Comparison of ENCODE assay signal across 24 mouse cellular contexts in genomic region chr10:12673309-12673708, GRCm38 (mm10).
"Had no signal": no experiment of that assay in that cellular context is flagged by ENCODE, and none has a peak within 500 bp of the region (broad histone marks: within the 10 kb centered on the region; RNA-seq: fewer than 3 reads in every experiment).

No protein-coding gene starts in this region.

- DNase-seq: gastrocnemius, adult 2 months; gastrocnemius, postnatal 10 days; gastrocnemius, postnatal 25 days; heart, adult 2 months; heart, postnatal 10 days; heart, postnatal 4 days; kidney, adult 18-20 months; kidney, adult 8-10 months; kidney, postnatal 10 days; kidney, postnatal 25 days; kidney, postnatal 4 days; liver had no signal

- ATAC-seq: hindbrain, embryonic 16.5 days; inflammation-experienced regulatory T-cells, adult 6 months; intestine, embryonic 15.5 days; intestine, postnatal 0 days had no signal

- H3K27ac ChIP-seq: gastrocnemius, adult 2 months; heart, adult 2 months; hindbrain, embryonic 10.5 days; hindbrain, embryonic 12.5 days; hindbrain, embryonic 14.5 days; intestine, embryonic 15.5 days; layer of hippocampus, adult 2 months; left cerebral cortex, adult 2 months; limb, embryonic 10.5 days; limb, embryonic 12.5 days had no signal

- H3K36me3 ChIP-seq: intestine, embryonic 15.5 days had no signal

- H3K4me2 ChIP-seq: heart, embryonic 11.5 days; hindbrain, embryonic 12.5 days; hindbrain, embryonic 14.5 days; intestine, embryonic 15.5 days; limb, embryonic 12.5 days had no signal

- H3K9me3 ChIP-seq: hindbrain, embryonic 10.5 days; hindbrain, embryonic 12.5 days; intestine, embryonic 15.5 days; limb, embryonic 10.5 days; limb, embryonic 12.5 days had no signal

- H3K4me1 ChIP-seq: hindbrain, embryonic 10.5 days; hindbrain, embryonic 12.5 days; intestine, embryonic 15.5 days; limb, embryonic 10.5 days; limb, embryonic 12.5 days had no signal

- H3K27me3 ChIP-seq: hindbrain, embryonic 12.5 days; intestine, embryonic 15.5 days; limb, embryonic 12.5 days had no signal

- H3K4me3 ChIP-seq: gastrocnemius, adult 2 months; heart, adult 2 months; hindbrain, embryonic 10.5 days; hindbrain, embryonic 12.5 days; intestine, embryonic 15.5 days; layer of hippocampus, adult 2 months; left cerebral cortex, adult 2 months; limb, embryonic 10.5 days; limb, embryonic 12.5 days had no signal

- H3K9ac ChIP-seq: hindbrain, embryonic 12.5 days; hindbrain, embryonic 14.5 days; intestine, embryonic 15.5 days; limb, embryonic 12.5 days had no signal
